Mouse (Mus musculus): Measurements from ENCODE around the gene Vgll4. TPM values are rescaled to one million over a fixed set of nuclear protein-coding genes. Genes with fewer than 3 reads are reported as not detected.

Gene Vgll4
- total RNA-seq, 2 experiments from 2014 or later, result 55.3 to 62.5 TPM

DNA sequence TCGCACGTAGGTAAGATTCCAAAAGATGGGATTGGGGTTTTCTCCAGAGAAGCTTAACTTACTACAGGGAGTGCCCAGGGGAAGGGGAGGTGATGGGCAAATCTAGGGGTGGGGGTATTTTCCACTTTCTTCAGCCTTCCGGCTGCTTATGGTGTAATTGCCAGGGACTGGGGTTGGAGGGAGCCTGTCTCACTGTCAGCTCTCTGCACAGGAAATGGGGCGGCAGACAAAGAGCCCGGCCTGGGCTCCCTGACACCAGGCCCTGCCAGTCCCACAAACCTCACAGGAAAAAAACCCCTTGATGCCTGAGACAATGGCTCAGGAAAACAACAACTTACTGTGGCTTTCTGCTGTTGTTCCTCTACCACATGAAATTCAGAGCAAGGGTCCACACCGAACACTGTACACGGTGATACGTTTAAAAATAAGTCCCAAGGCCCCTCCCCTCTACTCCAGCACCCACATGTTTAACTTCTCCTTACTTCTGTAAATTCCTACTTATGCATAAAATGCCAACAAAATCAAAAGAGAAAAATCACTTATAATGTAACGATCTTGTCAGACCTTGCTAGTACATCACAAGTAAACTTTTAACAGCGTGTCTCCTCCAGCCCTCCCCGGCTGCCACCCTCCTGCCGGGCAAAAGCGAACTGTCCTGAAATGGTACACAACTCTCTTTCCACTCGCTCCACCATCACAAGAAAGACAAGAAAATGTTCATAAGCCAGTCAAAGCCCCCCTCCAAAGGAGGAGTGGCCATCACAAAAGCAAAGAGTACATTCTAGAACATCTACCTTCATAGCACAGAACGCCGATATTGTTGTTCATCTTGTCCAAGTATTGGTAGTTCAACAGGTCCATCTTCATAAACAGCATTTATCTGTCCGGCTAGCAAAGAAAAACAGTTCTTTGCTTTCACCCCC is 49.0 kb downstream of the Vgll4 start:
- DNase-seq (ENCODE audit: low spot score in 2 of 2), result no peak

DNA sequence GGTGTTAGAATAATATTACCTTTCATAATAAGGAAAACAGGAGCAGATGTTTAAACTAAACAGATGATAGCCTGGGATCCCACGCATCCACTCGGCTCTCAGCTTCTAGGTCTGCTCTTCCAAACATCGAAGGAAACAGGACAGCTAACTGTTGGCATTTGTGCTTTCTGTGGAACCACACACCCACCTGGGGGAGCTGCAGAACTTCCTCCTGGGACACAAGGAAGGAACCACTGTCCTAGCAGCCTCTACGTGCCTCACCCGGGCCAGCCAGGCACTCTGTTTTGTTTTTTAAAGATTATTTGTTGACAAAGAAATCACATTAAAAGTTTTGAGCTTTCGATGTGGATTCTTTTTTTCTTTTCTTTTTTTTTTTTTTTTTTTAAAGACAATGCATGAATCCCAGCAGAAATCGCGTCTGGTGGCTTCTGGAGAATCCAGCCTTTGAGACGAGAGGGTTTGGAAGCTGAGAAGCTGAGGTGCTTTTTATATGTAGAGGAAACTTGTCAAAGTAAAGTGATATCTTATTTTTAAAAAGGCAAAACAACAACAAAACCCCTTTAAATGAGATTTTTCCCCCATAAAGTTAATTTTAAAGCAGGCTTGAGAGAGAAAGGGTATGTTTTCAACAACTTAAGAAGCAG is 50.0 kb downstream of the Vgll4 start:
- no peak for DNase-seq (ENCODE audit: low spot score in 2 of 2)

DNA sequence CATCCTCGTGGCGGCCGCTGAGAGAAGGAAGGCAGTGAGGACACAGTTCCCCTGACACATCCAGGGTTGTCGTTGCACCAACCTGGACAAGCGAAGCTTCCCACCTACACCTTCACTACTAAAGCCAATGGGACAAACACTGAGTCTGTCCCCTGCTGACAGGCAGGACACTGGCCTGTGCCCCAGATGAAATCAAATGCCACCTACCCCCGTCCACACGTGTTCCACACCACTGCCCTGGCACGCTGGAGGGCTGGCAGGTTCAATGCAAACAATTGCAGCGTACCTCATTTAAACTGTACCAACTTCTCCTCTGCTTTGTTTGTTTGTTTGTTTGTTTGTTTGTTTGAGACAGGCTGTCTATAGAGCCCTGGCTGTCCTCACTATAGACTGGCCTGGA is 50.8 kb downstream of the Vgll4 start:
- DNase-seq (ENCODE audit: low spot score in 2 of 2), result no peak

DNA sequence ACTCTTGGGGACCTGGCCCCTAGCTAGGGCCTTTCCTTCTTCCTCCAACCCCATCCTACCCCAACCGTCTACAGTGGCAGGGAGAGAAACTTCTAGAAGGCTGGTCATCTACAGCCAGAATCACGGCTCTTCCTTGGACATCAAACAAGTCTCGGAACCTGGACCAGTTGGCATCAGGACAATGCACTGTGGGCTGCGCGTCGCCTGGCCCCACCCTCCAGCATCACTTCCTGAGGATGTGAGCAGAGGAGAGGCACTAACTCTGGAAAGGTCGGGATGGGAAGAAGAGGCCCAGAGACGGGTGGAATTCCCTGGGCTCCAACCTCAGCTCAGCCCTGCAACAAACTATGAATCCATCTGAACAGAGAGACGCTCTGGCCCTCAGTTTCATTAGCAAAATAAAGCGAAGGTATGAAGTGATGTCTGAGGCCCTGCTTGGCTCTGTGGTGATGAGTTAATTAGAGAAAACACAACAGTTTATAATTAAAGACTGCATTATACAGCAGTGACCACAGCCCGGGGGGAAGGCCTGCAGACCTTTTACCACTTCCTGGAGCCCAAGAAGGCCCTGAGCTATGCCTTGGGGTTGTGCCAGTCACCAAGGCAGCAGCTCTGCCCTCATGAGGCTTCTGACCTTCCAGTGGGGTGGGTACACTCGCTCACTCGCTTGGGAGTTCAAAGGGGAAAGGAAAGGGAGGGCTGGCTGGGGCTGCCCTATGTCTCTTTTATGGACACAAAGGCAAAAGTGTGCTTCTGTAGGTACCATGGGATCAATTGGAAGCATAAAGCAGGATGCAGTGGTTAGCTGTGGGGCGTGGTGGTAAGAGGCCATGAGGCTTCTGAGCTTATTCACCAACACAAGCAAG is 51.8 kb downstream of the Vgll4 start:
- no peak for DNase-seq (ENCODE audit: low spot score in 2 of 2)

DNA sequence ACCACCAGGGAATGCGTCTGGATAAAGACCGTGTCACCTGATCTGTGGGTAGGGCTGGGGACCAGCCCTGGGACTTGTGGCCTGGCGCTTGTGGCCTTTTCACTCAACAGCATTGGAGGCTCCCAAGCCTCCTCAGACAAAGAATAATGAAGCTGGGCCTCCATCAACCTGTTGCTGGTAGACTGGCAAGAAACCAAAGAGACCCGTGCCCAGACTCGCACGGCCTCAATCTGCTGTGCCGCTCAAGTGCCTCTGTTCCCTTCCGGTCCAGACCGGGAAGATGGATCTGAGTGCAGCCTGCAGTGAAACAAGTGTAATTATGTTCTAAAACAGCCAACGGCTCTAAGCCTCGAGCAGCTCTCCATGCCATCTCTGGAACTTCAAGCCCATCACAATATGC is 52.7 kb downstream of the Vgll4 start:
- DNase-seq (ENCODE audit: low spot score in 2 of 2), result no peak

DNA sequence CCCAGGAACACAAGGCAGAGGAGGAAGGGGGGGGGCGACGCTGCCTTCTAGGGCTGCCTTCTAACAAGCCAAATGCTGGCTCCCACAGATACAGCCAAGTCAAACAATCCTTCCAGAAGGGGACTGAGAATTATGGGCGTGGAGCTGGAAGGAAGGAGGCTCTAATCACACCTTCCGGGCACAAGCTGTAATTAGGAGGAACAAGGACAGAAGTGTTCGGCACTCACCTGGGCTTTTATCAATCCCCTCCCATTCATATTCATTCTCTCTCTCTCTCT is 53.1 kb downstream of the Vgll4 start:
- DNase-seq (ENCODE audit: low spot score in 2 of 2), result no peak

DNA sequence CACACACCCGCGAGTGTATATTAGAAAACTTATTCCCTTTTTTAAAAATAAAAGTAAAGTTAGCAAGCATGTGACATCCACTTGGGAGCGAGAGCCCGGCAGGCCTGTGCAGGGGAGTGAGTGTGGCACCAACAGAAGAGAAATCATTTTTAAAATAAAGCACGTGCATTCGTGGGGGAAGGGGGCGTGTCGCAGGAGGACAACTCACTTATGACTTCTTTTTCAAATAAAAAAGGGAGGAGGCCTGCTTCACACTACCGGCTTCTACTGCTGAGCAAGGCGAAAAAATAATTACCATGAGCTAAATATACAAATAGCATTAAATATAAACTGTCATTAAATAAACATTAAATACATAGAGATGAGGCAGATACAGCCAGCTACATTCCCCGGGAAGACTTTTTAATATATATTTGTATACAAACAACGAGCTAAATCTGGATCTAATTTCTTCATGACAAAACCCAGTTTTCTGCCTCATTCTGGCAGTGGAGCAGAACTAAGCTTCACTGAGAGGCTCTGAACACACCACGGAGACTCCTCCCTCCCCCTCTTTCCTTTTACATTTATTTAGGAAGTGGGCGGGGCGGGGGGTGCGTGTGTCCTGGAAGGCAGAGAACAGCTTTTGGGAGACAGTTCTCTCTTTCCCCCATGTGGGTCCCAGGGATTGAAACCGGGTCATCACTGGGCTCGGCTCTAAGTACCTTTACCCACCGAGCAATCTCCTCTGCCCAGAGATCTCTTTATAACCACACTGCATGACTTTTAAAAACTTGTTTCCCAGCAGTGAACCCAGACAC is 53.7 kb downstream of the Vgll4 start:
- no peak for DNase-seq (ENCODE audit: low spot score in 2 of 2)

DNA sequence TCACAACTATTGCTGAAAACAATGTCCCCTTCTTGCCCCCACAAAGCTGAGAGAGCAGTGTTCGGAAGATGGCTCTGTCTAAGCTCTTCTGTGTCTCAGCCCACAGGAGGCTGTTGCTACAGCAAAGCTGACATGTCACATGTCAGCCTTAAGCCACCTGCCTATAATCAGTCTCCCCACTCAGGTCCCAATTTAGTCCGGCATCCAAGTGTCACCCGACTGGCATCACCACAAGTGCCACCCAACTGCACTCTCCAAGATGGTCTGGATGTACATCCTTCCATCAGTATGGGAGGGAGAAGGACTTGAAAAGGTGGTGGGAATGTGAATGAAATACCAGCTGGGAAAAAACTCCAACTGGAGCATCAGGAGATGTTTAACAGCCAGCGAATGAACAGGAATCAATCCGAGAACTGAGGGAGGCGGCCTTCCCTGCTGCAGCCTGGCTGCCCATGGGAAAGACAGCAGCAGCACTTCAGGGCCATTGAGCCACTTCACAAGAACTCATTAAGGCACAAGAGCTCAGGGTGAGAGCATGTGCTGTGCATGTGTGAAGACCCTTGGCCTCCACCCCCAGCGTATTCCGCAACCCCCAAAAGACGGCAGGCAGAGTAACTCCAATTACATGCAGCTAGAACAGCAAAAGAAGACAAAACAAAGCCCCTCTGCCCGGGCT is 55.6 kb downstream of the Vgll4 start:
- no peak for DNase-seq (ENCODE audit: low spot score in 2 of 2)

DNA sequence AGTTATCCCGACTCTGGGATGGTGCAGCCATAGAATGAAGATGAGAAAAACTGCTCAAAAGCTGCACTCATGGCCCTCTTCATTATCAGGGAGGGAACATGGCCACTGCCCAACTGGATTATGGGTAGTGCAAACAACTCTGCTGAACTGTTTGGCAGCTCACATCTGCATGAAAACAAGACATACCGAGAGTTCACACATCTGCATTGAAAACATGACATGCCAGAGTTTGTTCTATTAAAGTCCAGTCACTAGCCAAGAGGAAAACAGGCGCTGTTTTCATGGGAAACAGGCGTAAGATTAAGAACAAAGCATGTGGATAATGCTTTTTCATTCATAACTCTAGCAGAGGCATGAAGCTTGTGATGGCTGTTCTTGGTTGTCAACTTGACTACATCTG is 56.7 kb downstream of the Vgll4 start:
- no peak for DNase-seq (ENCODE audit: low spot score in 2 of 2)

DNA sequence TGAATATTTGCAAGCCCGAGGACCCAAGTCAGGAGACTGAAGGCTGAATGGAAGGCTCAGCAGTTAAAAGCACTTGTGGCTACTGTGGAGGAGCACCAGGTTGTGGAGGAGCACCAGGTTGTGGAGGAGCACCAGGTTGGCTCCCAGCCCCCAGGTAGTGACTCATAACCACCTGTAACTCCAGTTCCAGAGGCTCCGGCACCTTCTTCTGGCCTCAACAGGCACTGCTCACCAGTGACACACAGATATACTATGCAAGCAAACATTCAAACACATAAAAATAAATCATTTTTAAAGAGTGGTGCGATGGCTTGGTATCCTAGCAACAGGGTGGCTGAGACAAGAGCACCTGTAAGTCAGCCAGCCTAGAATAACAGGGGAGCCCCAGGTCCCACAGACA is 58.3 kb downstream of the Vgll4 start:
- no peak for DNase-seq (ENCODE audit: low spot score in 2 of 2)

DNA sequence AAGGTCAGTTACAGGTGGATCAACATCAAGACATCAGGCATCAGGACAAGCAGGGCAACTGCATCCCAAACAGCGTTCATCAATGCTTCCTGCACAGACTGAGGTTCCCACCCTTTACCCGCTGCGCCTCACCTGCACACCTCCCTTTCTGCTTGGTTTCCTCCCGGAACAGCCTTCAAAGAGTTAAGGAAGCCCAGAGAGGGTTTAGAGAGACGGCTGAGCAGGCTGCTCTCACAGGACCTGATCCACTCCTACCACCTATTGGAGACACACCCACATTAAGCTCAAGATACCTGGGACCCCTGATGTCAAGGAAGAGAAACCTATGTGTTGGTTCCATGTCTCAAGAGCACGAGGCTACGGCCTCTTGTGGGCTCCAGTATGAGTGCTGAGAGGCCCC is 60.0 kb downstream of the Vgll4 start:
- DNase-seq (ENCODE audit: low spot score in 2 of 2), result no peak

DNA sequence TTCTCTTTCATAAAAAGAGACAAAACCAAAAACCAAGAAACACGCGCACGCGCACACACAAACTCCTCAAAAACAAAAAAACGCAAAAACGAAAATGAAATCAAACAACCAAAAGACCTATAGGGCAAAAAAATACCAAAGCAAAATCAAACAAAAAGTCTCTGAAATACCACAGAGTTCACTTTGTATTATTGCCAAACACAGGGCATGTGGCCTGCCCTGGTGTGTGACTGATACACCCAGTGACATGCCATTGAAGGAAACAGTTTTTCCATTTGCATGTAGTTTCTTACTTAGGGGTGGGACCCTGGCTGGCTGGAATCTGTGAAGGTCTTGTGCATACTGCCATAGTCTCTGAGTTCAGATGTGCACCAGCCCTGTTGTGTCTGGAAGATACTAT is 62.3 kb downstream of the Vgll4 start:
- no peak for DNase-seq (ENCODE audit: low spot score in 2 of 2)

DNA sequence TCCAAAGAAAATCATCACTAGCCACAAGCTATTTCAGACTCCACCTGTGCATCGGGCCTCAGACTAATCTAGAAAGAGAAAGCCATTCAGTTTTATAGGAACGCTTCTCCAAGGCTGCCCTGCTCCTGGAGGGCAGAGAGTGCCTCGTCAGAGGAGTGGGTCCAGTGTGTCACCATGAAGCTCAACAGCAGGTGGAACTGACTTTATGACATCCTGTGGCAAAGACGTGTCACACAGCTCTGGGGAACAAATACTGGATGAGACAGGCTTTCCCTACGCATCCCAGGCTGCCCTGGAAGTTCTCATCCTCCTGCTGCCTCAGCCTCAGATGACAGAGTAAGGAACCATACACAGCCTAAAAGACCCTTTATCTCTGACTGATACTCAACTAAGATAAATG is 63.6 kb downstream of the Vgll4 start:
- no peak for DNase-seq (ENCODE audit: low spot score in 2 of 2)

DNA sequence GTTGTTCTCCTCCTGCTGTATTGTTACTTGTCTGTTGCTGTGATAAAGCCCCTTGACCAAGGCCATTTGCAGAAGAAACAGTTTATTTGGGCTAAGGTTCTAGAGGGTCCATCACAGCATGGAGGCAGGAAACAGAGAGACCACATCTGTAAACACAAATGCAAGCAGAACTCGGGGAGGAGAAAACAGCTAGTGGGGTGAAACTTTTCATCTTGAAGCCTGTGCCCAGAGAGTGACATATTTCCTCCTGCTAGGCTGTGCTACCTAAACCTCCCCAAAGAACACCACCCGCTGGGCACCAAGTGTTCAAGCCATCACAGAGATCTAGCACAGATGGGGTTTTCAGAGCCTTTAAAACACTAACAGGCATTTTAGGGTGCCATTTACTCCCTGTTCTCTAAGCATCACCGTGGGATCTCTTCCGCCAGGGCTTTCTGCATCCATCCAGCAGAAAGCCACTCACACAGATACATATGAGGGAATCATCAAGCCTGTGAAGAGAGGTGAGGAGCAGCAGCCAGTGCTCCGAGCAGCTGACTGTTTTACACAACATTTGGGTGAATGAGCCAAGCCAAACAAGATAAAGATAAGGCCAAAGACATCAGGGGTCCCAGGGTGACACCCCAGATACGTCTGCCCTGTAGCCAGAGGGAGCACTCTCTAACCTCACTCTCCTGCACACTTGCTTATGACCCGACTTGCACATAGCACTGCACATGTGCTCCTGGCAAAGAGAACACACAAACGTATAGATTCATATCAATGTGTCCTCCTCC is 64.4 kb downstream of the Vgll4 start:
- no peak for DNase-seq (ENCODE audit: low spot score in 2 of 2)

DNA sequence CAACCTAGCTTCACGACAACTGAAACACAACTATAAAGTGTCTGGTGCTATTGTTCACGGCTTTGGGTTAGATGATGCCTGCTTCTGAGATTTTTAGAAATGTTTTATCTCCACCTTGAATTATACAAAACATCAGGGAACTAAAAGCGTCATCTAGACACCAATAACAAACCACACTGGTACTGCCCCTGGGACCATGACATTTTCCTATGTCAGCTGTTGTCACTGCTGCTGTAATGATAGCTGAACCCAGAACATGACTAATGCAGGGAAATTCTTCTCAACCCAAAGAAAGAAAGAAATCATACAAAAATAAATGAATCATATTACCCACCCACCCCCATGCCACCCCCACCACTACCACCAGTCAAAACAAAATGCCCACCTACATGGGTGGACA is 65.0 kb downstream of the Vgll4 start:
- DNase-seq (ENCODE audit: low spot score in 2 of 2), result no peak

DNA sequence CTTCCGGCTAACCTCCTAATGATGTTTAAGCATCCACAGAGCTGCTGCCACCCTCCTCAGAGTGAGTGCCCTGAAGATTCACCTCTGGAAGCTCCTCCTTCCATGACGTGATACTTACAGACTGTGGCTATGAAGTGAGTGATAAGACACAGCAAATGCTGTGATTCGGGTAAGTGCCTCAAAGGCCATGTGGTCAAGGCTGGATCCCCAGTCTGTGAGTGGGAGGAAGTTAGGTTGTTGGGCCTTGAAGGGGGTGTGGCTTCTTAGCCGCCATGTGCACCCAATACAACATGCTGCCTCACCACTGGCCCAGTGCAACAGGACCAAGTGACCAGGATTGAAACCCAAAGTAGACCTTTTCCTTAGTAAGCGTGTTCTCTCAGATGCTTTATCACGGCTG is 65.6 kb downstream of the Vgll4 start:
- no peak for DNase-seq (ENCODE audit: low spot score in 2 of 2)

DNA sequence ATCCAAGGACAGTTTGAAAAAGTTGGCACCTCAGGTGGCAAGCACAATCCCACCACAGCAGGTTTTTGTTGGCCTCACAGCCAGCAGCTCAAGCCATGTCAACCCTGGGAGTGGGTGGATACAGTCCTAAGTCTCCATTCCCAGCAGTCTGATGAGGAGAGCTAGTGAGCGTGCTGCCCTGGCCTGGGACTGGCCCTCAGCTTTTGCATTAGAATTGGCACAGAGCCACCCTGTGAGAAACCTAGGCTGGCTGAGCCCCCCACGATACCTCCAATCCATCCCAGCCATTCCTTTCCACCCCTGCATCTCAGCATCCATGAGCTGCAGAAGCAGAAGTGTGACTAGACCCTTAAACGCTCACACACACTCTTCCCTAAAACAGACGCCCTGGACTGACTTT is 67.9 kb downstream of the Vgll4 start:
- no peak for DNase-seq (ENCODE audit: low spot score in 2 of 2)

DNA sequence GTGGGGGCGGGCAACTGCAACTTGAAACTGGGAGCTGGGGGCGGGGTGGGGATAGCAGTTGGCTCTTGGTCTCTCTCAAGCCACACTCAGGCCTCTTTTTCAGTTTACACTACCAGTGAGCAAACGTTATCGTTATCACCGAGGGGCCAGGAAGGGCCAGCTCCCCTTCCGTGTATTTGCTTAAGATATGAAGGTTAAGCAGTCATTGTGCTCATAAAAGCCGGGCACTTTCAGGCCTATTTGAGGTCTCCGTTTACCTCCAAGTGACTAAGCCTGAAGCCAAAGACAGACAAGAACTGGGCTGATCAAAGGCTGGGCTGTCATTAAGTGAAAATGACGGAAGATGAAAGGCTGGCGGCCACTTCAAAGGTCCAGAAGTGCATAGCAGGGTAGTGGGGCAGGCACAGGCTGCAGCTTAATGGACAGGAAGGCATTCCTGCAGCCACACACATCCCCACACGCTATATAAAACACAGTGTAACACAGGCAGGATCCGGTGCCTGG is 68.4 kb downstream of the Vgll4 start:
- DNase-seq (ENCODE audit: low spot score in 2 of 2), result no peak

DNA sequence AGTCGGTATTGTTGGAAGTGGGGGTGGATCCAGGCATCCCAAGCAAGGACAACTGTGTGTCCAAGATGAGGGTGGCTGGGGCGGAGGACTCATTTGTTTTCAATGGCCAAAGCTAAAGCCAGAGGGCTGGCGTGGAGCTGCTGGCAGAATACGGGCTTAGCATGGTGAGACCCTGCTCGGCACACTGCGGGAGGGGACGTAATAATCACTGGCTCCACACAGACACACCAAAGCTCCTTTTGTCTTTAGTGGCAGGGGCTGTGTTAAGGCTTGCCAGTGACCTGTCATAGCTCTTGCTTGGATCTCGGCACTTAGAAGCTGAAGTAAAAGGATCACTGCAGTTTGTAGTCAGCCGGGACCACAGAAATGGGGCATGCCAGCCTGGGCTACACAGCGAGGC is 69.6 kb downstream of the Vgll4 start:
- DNase-seq (ENCODE audit: low spot score in 2 of 2), result no peak

DNA sequence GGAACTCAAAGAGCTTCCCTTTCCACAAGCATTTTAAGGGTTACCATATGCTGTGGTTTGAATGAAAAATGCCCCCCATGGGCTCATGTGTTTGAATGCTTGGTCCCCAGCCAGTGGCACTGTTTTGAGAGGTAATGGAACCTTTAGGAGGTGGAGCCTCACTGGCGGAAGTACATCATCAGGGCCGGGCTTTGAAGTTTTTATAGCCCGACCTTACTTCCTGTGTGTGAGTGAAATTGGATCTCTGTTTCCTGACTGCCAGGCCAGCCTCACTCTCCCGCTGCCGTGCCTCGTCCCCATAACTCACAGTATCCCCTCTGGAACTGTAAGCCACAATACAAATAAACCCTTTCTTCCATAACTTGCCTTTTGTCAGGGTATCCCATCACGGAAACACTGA is 70.1 kb downstream of the Vgll4 start:
- no peak for DNase-seq (ENCODE audit: low spot score in 2 of 2)
